Mouse (Mus musculus) brain, embryonic 14.5 days (tissue): Measurements from ENCODE around the gene Gm5129.

Experiments used
- CTCF ChIP-seq: fragments of 200-500 bp; IDR thresholded peaks from 2 replicates; pipeline ENCODE4 v1.5.1; 2012; ENCODE audit warnings: inconsistent platforms, mild to moderate bottlenecking, moderate library complexity, borderline replicate concordance; ENCODE audit not compliant: insufficient read depth, insufficient read length; ENCODE audit errors: extremely low read depth
- POLR2A ChIP-seq: fragments of 200-500 bp; IDR thresholded peaks from 2 replicates; pipeline ENCODE4 v1.6.1; 2012; ENCODE audit warnings: mild to moderate bottlenecking, inconsistent platforms, borderline replicate concordance; ENCODE audit not compliant: poor library complexity, insufficient read depth, insufficient read length, severe bottlenecking; ENCODE audit errors: extremely low read depth

DNA sequence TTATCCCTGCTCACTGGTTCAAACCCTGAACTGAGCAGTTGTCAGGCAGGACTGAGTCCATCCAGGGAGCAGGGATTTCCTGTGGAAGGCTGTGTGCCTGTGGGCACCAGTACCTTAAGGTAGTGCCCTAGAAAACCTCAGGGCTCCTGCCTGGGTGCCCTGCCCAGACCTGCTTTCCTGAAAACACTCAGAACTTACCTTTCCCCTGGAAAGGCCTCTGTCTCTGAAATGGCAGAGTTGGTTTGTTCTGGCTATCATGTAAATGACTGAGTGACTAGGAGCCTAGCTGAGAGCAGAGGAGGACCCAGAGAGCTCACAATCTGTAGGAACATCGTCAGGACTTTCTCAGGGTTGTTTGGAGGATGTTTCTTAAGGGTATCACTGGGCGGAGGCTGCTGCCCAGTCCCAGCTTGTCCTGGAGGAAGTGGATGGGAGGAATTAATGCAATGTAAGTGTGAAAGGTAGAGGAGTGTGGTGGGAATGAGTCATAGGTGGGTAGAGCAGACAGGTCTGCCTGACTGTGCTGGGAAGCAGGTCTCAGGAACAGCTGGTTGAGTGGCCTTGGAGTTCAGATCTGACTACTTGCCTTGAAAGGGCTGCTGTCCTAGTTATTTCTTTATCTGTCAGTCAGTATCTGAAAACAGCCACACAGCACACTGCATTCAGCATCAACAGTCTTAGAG, 36.1 kb downstream of the Gm5129 start:
- TF ChIP-seq CTCF, result no peak
- no peak for TF ChIP-seq POLR2A
